Mouse (Mus musculus) hindbrain, embryonic 13.5 days (tissue): Measurements from ENCODE around the gene Pth1r. TPM values are rescaled to one million over a fixed set of nuclear protein-coding genes. Genes with fewer than 3 reads are reported as not detected.
A peak's percentile ranks its signal among the peaks of the same experiment; 100 is the strongest.

Source experiments
- ATAC-seq: fragments of 200-750 bp; cut with Nextera tagmentation; 2 replicates; pipeline ENCODE4 v1.8.0; 2017; ENCODE audit warnings: moderate TSS enrichment; ENCODE audit not compliant: low FRiP score
- H3K27ac ChIP-seq: fragments of 300-500 bp; sonication (generic); 2 replicates; pipeline ENCODE4 v1.5.1; 2015; ENCODE audit warnings: inconsistent platforms, mild to moderate bottlenecking, moderate library complexity
- H3K27me3 ChIP-seq: fragments of 300-500 bp; sonication (generic); 2 replicates; pipeline ENCODE4 v1.6.1; 2015; ENCODE audit warnings: mild to moderate bottlenecking, inconsistent platforms
- H3K36me3 ChIP-seq: fragments of 300-500 bp; sonication (generic); 2 replicates; pipeline ENCODE4 v1.6.1; 2015; ENCODE audit warnings: mild to moderate bottlenecking, inconsistent platforms
- H3K4me1 ChIP-seq: fragments of 300-500 bp; sonication (generic); replicated peaks from 2 replicates; pipeline ENCODE4 v1.6.1; 2015; ENCODE audit warnings: inconsistent platforms
- H3K4me2 ChIP-seq: fragments of 300-500 bp; sonication (generic); 2 replicates; pipeline ENCODE4 v1.6.1; 2015; ENCODE audit warnings: inconsistent platforms, mild to moderate bottlenecking, moderate library complexity
- H3K4me3 ChIP-seq: fragments of 300-500 bp; sonication (generic); 2 replicates; pipeline ENCODE4 v1.5.1; 2015; ENCODE audit warnings: mild to moderate bottlenecking, inconsistent platforms
- H3K9ac ChIP-seq: fragments of 300-500 bp; sonication (generic); 2 replicates; pipeline ENCODE4 v1.6.1; 2015; ENCODE audit warnings: mild to moderate bottlenecking, inconsistent platforms
- H3K9me3 ChIP-seq: fragments of 300-500 bp; sonication (generic); 2 replicates; pipeline ENCODE4 v1.6.1; 2016; ENCODE audit warnings: inconsistent platforms
- WGBS: fragments of 180-500 bp; shearing (Covaris S2); methylation state at CpG from one replicate; pipeline ENCODE4 v1.1.7; 2015; 5-methylcytosine and 5-hydroxymethylcytosine counted together
- polyA plus RNA-seq: library from polyadenylated mRNA; unstranded; fragments of >200 nt; fragmentation: Nextera tagmentation; extraction: Ambion mirVana; gene quantifications from 2 replicates; pipeline ENCODE4 v1.2.1, GENCODE M21; 2015

Gene Pth1r
- polyA plus RNA-seq, 1 experiment from 2014 or later, result 13.7 TPM

GRCm38 (mm10) chr9:110743456-110744323 is 3.3 kb downstream of the Pth1r start:
- Histone ChIP-seq H3K4me2 (peak overlapping the region; percentile 93), H3K36me3 (no peaks in the 10 kb centered on the region), H3K4me1 (peaks cover 32% of the 10 kb centered on the region), H3K27me3 (peaks cover 57% of the 10 kb centered on the region), H3K27ac (peak overlapping the region; percentile 4; the same call in 1 of the 2 replicates), H3K9me3 (no peaks in the 10 kb centered on the region), H3K9ac (peak overlapping the region; percentile 80), H3K4me3 (peak overlapping the region; percentile 68)
- WGBS, result 4% methylated on average over 54 of the region's 63 CpGs
- ATAC-seq, result peak; percentile 23; the same call in 1 of the 2 replicates

GRCm38 (mm10) chr9:110742951-110743455 is 3.9 kb downstream of the Pth1r start:
- Histone ChIP-seq H3K27me3 (peaks cover 52% of the 10 kb centered on the region), H3K27ac (peak overlapping the region; percentile 4; the same call in 1 of the 2 replicates), H3K4me1 (peaks cover 32% of the 10 kb centered on the region), H3K9ac (peak overlapping the region; percentile 80), H3K9me3 (no peaks in the 10 kb centered on the region), H3K36me3 (no peaks in the 10 kb centered on the region), H3K4me3 (peak overlapping the region; percentile 68), H3K4me2 (peak overlapping the region; percentile 93)
- ATAC-seq, result peak; percentile 19; the same call in 1 of the 2 replicates
- 1% methylated on average over 49 of the region's 49 CpGs for WGBS

- under 1% methylated on average over 52 of the region's 71 CpGs for WGBS
- H3K4me2 ChIP-seq, result peak overlapping the region; percentile 93
- peak overlapping the region; percentile 68 for H3K4me3 ChIP-seq
- no peaks in the 10 kb centered on the region for H3K36me3 ChIP-seq
- H3K9ac ChIP-seq, result peak overlapping the region; percentile 80
- no peaks in the 10 kb centered on the region for H3K9me3 ChIP-seq
- no peak overlapping the region for H3K27ac ChIP-seq
- H3K27me3 ChIP-seq, result peaks cover 52% of the 10 kb centered on the region
- peak; percentile 74 for ATAC-seq
- peaks cover 32% of the 10 kb centered on the region for H3K4me1 ChIP-seq
Measured at GRCm38 (mm10) chr9:110742295-110742950, 4.5 kb downstream of the Pth1r start.

GRCm38 (mm10) chr9:110741711-110742294 is 5.1 kb downstream of the Pth1r start, which contains the start of gene Myl3:
TSS of gene Myl3 (plus strand) at chr9:110741861.
- peak within 1 kb of the TSS; percentile 93 for H3K4me2 ChIP-seq
- H3K4me3 ChIP-seq, result peak within 1 kb of the TSS; percentile 68
- 2% methylated on average over 17 of the region's 17 CpGs for WGBS
- ATAC-seq, result no peak
- H3K9me3 ChIP-seq, result no peaks in the 10 kb centered on the region
- peaks cover 52% of the 10 kb centered on the region for H3K27me3 ChIP-seq
- no peaks in the 10 kb centered on the region for H3K36me3 ChIP-seq
- H3K27ac ChIP-seq, result no peak within 1 kb of the TSS
- H3K4me1 ChIP-seq, result peaks cover 32% of the 10 kb centered on the region
- H3K9ac ChIP-seq, result peak within 1 kb of the TSS; percentile 80

- Histone ChIP-seq H3K27ac (no peak overlapping the region), H3K27me3 (peaks cover 48% of the 10 kb centered on the region), H3K4me3 (no peak overlapping the region), H3K4me2 (no peak overlapping the region), H3K9me3 (no peaks in the 10 kb centered on the region), H3K36me3 (no peaks in the 10 kb centered on the region), H3K9ac (no peak overlapping the region), H3K4me1 (peaks cover 38% of the 10 kb centered on the region)
- WGBS, result 92% methylated on average over 7 of the region's 7 CpGs
- ATAC-seq, result no peak
Measured at GRCm38 (mm10) chr9:110739961-110740360, 7.0 kb downstream of the Pth1r start.

- ATAC-seq, result no peak
- no peak overlapping the region for H3K27ac ChIP-seq
- H3K27me3 ChIP-seq, result peaks cover 46% of the 10 kb centered on the region
- no peaks in the 10 kb centered on the region for H3K36me3 ChIP-seq
- H3K9ac ChIP-seq, result no peak overlapping the region
- H3K4me2 ChIP-seq, result no peak overlapping the region
- peaks cover 39% of the 10 kb centered on the region for H3K4me1 ChIP-seq
- 15% methylated on average over 1 of the region's 1 CpGs for WGBS
- no peaks in the 10 kb centered on the region for H3K9me3 ChIP-seq
- no peak overlapping the region for H3K4me3 ChIP-seq
Measured at GRCm38 (mm10) chr9:110738054-110738453, 8.9 kb downstream of the Pth1r start.

- no peak for ATAC-seq
- H3K4me1 ChIP-seq, result peaks cover 35% of the 10 kb centered on the region
- H3K4me3 ChIP-seq, result no peak overlapping the region
- WGBS, result 34% methylated on average over 9 of the region's 9 CpGs
- peak overlapping the region; percentile 29; the same call in 1 of the 2 replicates for H3K9ac ChIP-seq
- no peaks in the 10 kb centered on the region for H3K9me3 ChIP-seq
- no peak overlapping the region for H3K27ac ChIP-seq
- H3K36me3 ChIP-seq, result no peaks in the 10 kb centered on the region
- peaks cover 45% of the 10 kb centered on the region for H3K27me3 ChIP-seq
- H3K4me2 ChIP-seq, result no peak overlapping the region
Measured at GRCm38 (mm10) chr9:110736362-110736761, 10.6 kb downstream of the Pth1r start.

- H3K9me3 ChIP-seq, result no peaks in the 10 kb centered on the region
- no peak overlapping the region for H3K9ac ChIP-seq
- peaks cover 29% of the 10 kb centered on the region for H3K4me1 ChIP-seq
- no peaks in the 10 kb centered on the region for H3K36me3 ChIP-seq
- no peak overlapping the region for H3K27ac ChIP-seq
- H3K4me3 ChIP-seq, result no peak overlapping the region
- no peak overlapping the region for H3K4me2 ChIP-seq
- peaks cover 45% of the 10 kb centered on the region for H3K27me3 ChIP-seq
- no peak for ATAC-seq
- WGBS, result 77% methylated on average over 7 of the region's 7 CpGs
Measured at GRCm38 (mm10) chr9:110734154-110734553, 12.8 kb downstream of the Pth1r start.

GRCm38 (mm10) chr9:110733102-110733501 is 13.8 kb downstream of the Pth1r start:
- H3K36me3 ChIP-seq, result no peaks in the 10 kb centered on the region
- peak overlapping the region; percentile 67 for H3K4me2 ChIP-seq
- no peak overlapping the region for H3K27ac ChIP-seq
- H3K9ac ChIP-seq, result peak overlapping the region; percentile 65
- H3K4me3 ChIP-seq, result peak overlapping the region; percentile 40
- H3K9me3 ChIP-seq, result no peaks in the 10 kb centered on the region
- H3K27me3 ChIP-seq, result peaks cover 54% of the 10 kb centered on the region
- no peak for ATAC-seq
- H3K4me1 ChIP-seq, result peaks cover 29% of the 10 kb centered on the region
- 12% methylated on average over 8 of the region's 8 CpGs for WGBS

- H3K4me3 ChIP-seq, result peak overlapping the region; percentile 40
- under 1% methylated on average over 26 of the region's 26 CpGs for WGBS
- H3K9ac ChIP-seq, result peak overlapping the region; percentile 65
- peaks cover 59% of the 10 kb centered on the region for H3K27me3 ChIP-seq
- peak overlapping the region; percentile 67 for H3K4me2 ChIP-seq
- ATAC-seq, result peak; percentile 49; the same call in 1 of the 2 replicates
- H3K27ac ChIP-seq, result no peak overlapping the region
- H3K4me1 ChIP-seq, result peaks cover 29% of the 10 kb centered on the region
- no peaks in the 10 kb centered on the region for H3K9me3 ChIP-seq
- no peaks in the 10 kb centered on the region for H3K36me3 ChIP-seq
Measured at GRCm38 (mm10) chr9:110732623-110733022, 14.3 kb downstream of the Pth1r start.

- H3K9ac ChIP-seq, result no peak overlapping the region
- no peak overlapping the region for H3K4me2 ChIP-seq
- peaks cover 67% of the 10 kb centered on the region for H3K27me3 ChIP-seq
Measured at GRCm38 (mm10) chr9:110731859-110732258, 15.1 kb downstream of the Pth1r start.

GRCm38 (mm10) chr9:110729841-110730240 is 17.1 kb downstream of the Pth1r start:
- H3K4me3 ChIP-seq, result no peak overlapping the region
- peaks cover 50% of the 10 kb centered on the region for H3K4me1 ChIP-seq
- no peak overlapping the region for H3K9ac ChIP-seq
- peaks cover 61% of the 10 kb centered on the region for H3K27me3 ChIP-seq
- 0 out of 2 replicates have a peak, but pooled peaks cover under 1% of the 10 kb centered on the region for H3K36me3 ChIP-seq
- no peak for ATAC-seq
- H3K9me3 ChIP-seq, result no peaks in the 10 kb centered on the region
- H3K27ac ChIP-seq, result no peak overlapping the region
- no peak overlapping the region for H3K4me2 ChIP-seq
- WGBS, result 24% methylated on average over 8 of the region's 8 CpGs

More at GRCm38 (mm10) chr9:110731859-110732258, 15.1 kb downstream of the Pth1r start:
- H3K4me3 ChIP-seq, result no peak overlapping the region
- H3K9me3 ChIP-seq, result no peaks in the 10 kb centered on the region
- WGBS, result 52% methylated on average over 4 of the region's 4 CpGs
- no peak overlapping the region for H3K27ac ChIP-seq
- 0 out of 2 replicates have a peak, but pooled peaks have one; percentile 4 for ATAC-seq
- peaks cover 37% of the 10 kb centered on the region for H3K4me1 ChIP-seq
- no peaks in the 10 kb centered on the region for H3K36me3 ChIP-seq
